Comparison of ENCODE assay signal across 11 mouse cellular contexts in genomic region chr11:100967881-100968420, GRCm38 (mm10). TPM values are rescaled to one million over a fixed set of nuclear protein-coding genes. Genes with fewer than 3 reads are reported as not detected.
DNase-seq lines count a peak whose midpoint lies in the region; ATAC-seq and TF ChIP-seq lines count a peak whose summit lies in the region.
"Had no signal": no experiment of that assay in that cellular context is flagged by ENCODE, and none has a peak within 500 bp of the region (broad histone marks: within the 10 kb centered on the region; RNA-seq: fewer than 3 reads in every experiment).

No protein-coding gene starts in this region.

- intact Hi-C loops in heart, adult 2 months (cut with DNase I), result loop anchor here (10.0 kb wide), 1 partner anchor 573 kb away; the partner anchor contains the start of gene Jup
- intact Hi-C loops in heart, postnatal 36 days (cut with DNase I), result loop anchor here (5.0 to 10.0 kb wide), 2 partner anchors 204 to 573 kb away; partner anchors contain the start of genes Cntnap1, Jup and Plekhh3
- intact Hi-C loops in left cerebral cortex, postnatal 10 days (cut with DNase I), result loop anchor here (10.0 kb wide), 1 partner anchor 403 kb away; no protein-coding TSS in a partner anchor

- H3K9ac ChIP-seq in heart, adult 2 months (ENCODE audit: low read depth, low read length), result peak overlapping the region; percentile 82
- no peak overlapping the region for H3K9ac ChIP-seq in liver, embryonic 11.5 days (ENCODE audit: low read depth, low read length)
- no peak overlapping the region for H3K9ac ChIP-seq in embryonic facial prominence, embryonic 12.5 days
- H3K9ac ChIP-seq in liver, embryonic 13.5 days, result no peak overlapping the region

- H3K4me3 ChIP-seq in heart, adult 2 months, result peak overlapping the region; percentile 99
- no peak overlapping the region for H3K4me3 ChIP-seq in liver, embryonic 11.5 days (ENCODE audit: low read depth, low read length)
- H3K4me3 ChIP-seq in embryonic facial prominence, embryonic 12.5 days, result peak overlapping the region; percentile 57; the same call in 1 of the 2 replicates
- no peak overlapping the region for H3K4me3 ChIP-seq in liver, embryonic 13.5 days (replicated peaks)

- peak overlapping the region; percentile 99 for H3K4me2 ChIP-seq in liver, embryonic 11.5 days
- 0 out of 2 replicates have a peak overlapping the region, but pooled peaks have one; percentile 68 for H3K4me2 ChIP-seq in embryonic facial prominence, embryonic 12.5 days (replicated peaks)
- H3K4me2 ChIP-seq in liver, embryonic 13.5 days, result peak overlapping the region; percentile 87

- TF ChIP-seq CTCF in heart, adult 2 months (IDR thresholded peaks at IDR 0.05), result no peak

- DNase-seq in heart, adult 2 months, result no peak
- no peak for DNase-seq in heart, postnatal 36 days
- DNase-seq in liver, embryonic 11.5 days (ENCODE audit: low spot score), result no peak
- DNase-seq in liver, result no peak
- no peak for DNase-seq in liver, embryonic 13.5 days
- DNase-seq in left cerebral cortex, postnatal 10 days (ENCODE audit: extremely low spot score in 1 of 2, low spot score in 2 of 2), result no peak
- no peak for DNase-seq in left cerebral cortex, adult 8-10 months (ENCODE audit: low spot score in 2 of 2)
- DNase-seq: kidney, postnatal 25 days; right cerebral cortex, postnatal 25 days; thymus, adult 18-20 months had no signal

- H3K27ac ChIP-seq in heart, adult 2 months, result peak overlapping the region; percentile 100
- no peak overlapping the region for H3K27ac ChIP-seq in liver, embryonic 11.5 days (ENCODE audit: low read depth, low read length)
- no peak overlapping the region for H3K27ac ChIP-seq in embryonic facial prominence, embryonic 12.5 days
- no peak overlapping the region for H3K27ac ChIP-seq in liver, embryonic 13.5 days

- no peaks in the 10 kb centered on the region for H3K27me3 ChIP-seq in heart, adult 2 months (ENCODE audit: control insufficient read depth, insufficient read depth, low read length)
- peaks cover 39% of the 10 kb centered on the region for H3K27me3 ChIP-seq in liver, embryonic 11.5 days (replicated peaks; ENCODE audit: control insufficient read depth, insufficient read depth, low read length)
- H3K27me3 ChIP-seq in embryonic facial prominence, embryonic 12.5 days, result peaks cover 76% of the 10 kb centered on the region
- peaks cover 59% of the 10 kb centered on the region for H3K27me3 ChIP-seq in liver, embryonic 13.5 days

- H3K4me1 ChIP-seq in heart, adult 2 months (ENCODE audit: control insufficient read depth, insufficient read depth, low read length), result peaks cover 27% of the 10 kb centered on the region
- peaks cover 37% of the 10 kb centered on the region for H3K4me1 ChIP-seq in liver, embryonic 11.5 days (replicated peaks; ENCODE audit: control insufficient read depth, insufficient read depth, low read length)
- H3K4me1 ChIP-seq in embryonic facial prominence, embryonic 12.5 days, result peaks cover 28% of the 10 kb centered on the region
- H3K4me1 ChIP-seq in liver, embryonic 13.5 days (replicated peaks), result peaks cover 71% of the 10 kb centered on the region

- no peak for TF ChIP-seq EP300 in heart, adult 2 months (IDR thresholded peaks at IDR 0.05; ENCODE audit: insufficient read depth, low read depth, low read length)

- TF ChIP-seq POLR2A in heart, adult 2 months (IDR thresholded peaks at IDR 0.05; ENCODE audit: insufficient read depth, low read depth, low read length), result no peak

- H3K79me2 ChIP-seq in heart, adult 2 months (replicated peaks; ENCODE audit: control insufficient read depth, insufficient read depth, low read length), result peaks cover 6% of the 10 kb centered on the region; the same call in 1 of the 2 replicates

- 13% methylated on average over 5 of the region's 5 CpGs for WGBS in heart, adult 2 months
- WGBS in liver, embryonic 11.5 days, result 80% methylated on average over 5 of the region's 5 CpGs
- 84% methylated on average over 5 of the region's 5 CpGs for WGBS in embryonic facial prominence, embryonic 12.5 days
- WGBS in liver, embryonic 13.5 days (ENCODE audit: insufficient replicate concordance), result 62% methylated on average over 5 of the region's 5 CpGs

- H3K9me3 ChIP-seq in liver, embryonic 11.5 days (ENCODE audit: control insufficient read depth, low read length), result no peaks in the 10 kb centered on the region
- H3K9me3 ChIP-seq in embryonic facial prominence, embryonic 12.5 days, result no peaks in the 10 kb centered on the region
- H3K9me3 ChIP-seq in liver, embryonic 13.5 days (replicated peaks), result no peaks in the 10 kb centered on the region

- H3K36me3 ChIP-seq in heart, adult 2 months (ENCODE audit: control insufficient read depth, insufficient read depth, low read length), result peaks cover 17% of the 10 kb centered on the region
- no peaks in the 10 kb centered on the region for H3K36me3 ChIP-seq in liver, embryonic 11.5 days (ENCODE audit: control insufficient read depth, insufficient read depth, low read length)
- no peaks in the 10 kb centered on the region for H3K36me3 ChIP-seq in embryonic facial prominence, embryonic 12.5 days
- no peaks in the 10 kb centered on the region for H3K36me3 ChIP-seq in liver, embryonic 13.5 days

- no peak for ATAC-seq in liver, embryonic 11.5 days (replicated peaks; ENCODE audit: low FRiP score)
- no peak for ATAC-seq in embryonic facial prominence, embryonic 12.5 days (ENCODE audit: insufficient number of reproducible peaks, insufficient read depth, low FRiP score, low TSS enrichment)
- ATAC-seq in liver, embryonic 13.5 days (ENCODE audit: low read depth), result no peak

RNA-seq across cellular contexts. Expression of gene Cavin1, which starts 2.7 kb away (rescaled TPM):
- 100 to 1,000 TPM; 219 to 225 TPM for total RNA-seq in heart, adult 2 months (2021)
- polyA plus RNA-seq in heart, adult 2 months (2012; rRNA removed), result 114 and 135 TPM in 2 replicates
- 100 to 1,000 TPM; 239 to 258 TPM for total RNA-seq in heart, postnatal 36 days (2021)
- polyA plus RNA-seq in liver, embryonic 11.5 days (2014; fragmentation: Nextera tagmentation; extraction: Ambion mirVana), result 22.6 and 23.3 TPM in 2 replicates
- 68.4 and 69.6 TPM in 2 replicates for polyA plus RNA-seq in embryonic facial prominence, embryonic 12.5 days (2016; fragmentation: Nextera tagmentation; extraction: Ambion mirVana)
- 25.5 and 26.6 TPM in 2 replicates for polyA plus RNA-seq in liver, embryonic 13.5 days (2015; fragmentation: Nextera tagmentation; extraction: Ambion mirVana)
- total RNA-seq in left cerebral cortex, postnatal 10 days (2021), result 10 to 100 TPM; 17.9 to 20.9 TPM
- total RNA-seq in left cerebral cortex, adult 8-10 months (2022), result 10 to 100 TPM; 18.7 to 20.9 (median 20.8) TPM

RNA-seq across cellular contexts. Expression of gene Stat3, which starts 28.6 kb away (rescaled TPM):
- 10 to 100 TPM; 93.0 to 94.7 TPM for total RNA-seq in heart, adult 2 months (2021)
- 85.8 and 134 TPM in 2 replicates for polyA plus RNA-seq in heart, adult 2 months (2012; rRNA removed)
- total RNA-seq in heart, postnatal 36 days (2021), result 10 to 100 TPM; 93.5 to 93.9 TPM
- 52.9 and 57.3 TPM in 2 replicates for polyA plus RNA-seq in liver, embryonic 11.5 days (2014; fragmentation: Nextera tagmentation; extraction: Ambion mirVana)
- 38.4 and 39.4 TPM in 2 replicates for polyA plus RNA-seq in embryonic facial prominence, embryonic 12.5 days (2016; fragmentation: Nextera tagmentation; extraction: Ambion mirVana)
- 28.5 and 32.8 TPM in 2 replicates for polyA plus RNA-seq in liver, embryonic 13.5 days (2015; fragmentation: Nextera tagmentation; extraction: Ambion mirVana)
- 10 to 100 TPM; 32.1 to 36.7 TPM for total RNA-seq in left cerebral cortex, postnatal 10 days (2021)
- total RNA-seq in left cerebral cortex, adult 8-10 months (2022), result 10 to 100 TPM; 39.0 to 54.7 (median 46.3) TPM

RNA-seq across cellular contexts. Expression of gene Atp6v0a1, which starts 41.3 kb away (rescaled TPM):
- total RNA-seq in heart, adult 2 months (2021), result 10 to 100 TPM; 89.6 to 92.6 TPM
- polyA plus RNA-seq in heart, adult 2 months (2012; rRNA removed), result 77.4 and 85.9 TPM in 2 replicates
- 10 to 100 TPM; 76.8 to 88.5 TPM for total RNA-seq in heart, postnatal 36 days (2021)
- 55.4 and 60.0 TPM in 2 replicates for polyA plus RNA-seq in liver, embryonic 11.5 days (2014; fragmentation: Nextera tagmentation; extraction: Ambion mirVana)
- polyA plus RNA-seq in embryonic facial prominence, embryonic 12.5 days (2016; fragmentation: Nextera tagmentation; extraction: Ambion mirVana), result 32.8 and 33.7 TPM in 2 replicates
- 52.8 and 64.0 TPM in 2 replicates for polyA plus RNA-seq in liver, embryonic 13.5 days (2015; fragmentation: Nextera tagmentation; extraction: Ambion mirVana)
- total RNA-seq in left cerebral cortex, postnatal 10 days (2021), result 100 to 1,000 TPM; 435 to 454 TPM
- total RNA-seq in left cerebral cortex, adult 8-10 months (2022), result 100 to 1,000 TPM; 407 to 438 (median 419) TPM

Comparison
In these comparisons a context has a peak if more than half of its experiments do, and no peak if none do; other contexts are left out.
1. H3K4me3 ChIP-seq: peak in heart, adult 2 months (single experiment) and embryonic facial prominence, embryonic 12.5 days (single experiment); none in liver, embryonic 11.5 days (single experiment) and liver, embryonic 13.5 days (single experiment).
2. RNA of gene Cavin1, which starts 2.7 kb away (total RNA-seq): 239 to 258 TPM in heart, postnatal 36 days and 219 to 225 TPM in heart, adult 2 months; 17.9 to 20.9 TPM in left cerebral cortex, postnatal 10 days and 18.7 to 20.9 TPM in left cerebral cortex, adult 8-10 months; every median in the first group is over 10 times any median in the second.
3. RNA of gene Atp6v0a1, which starts 41.3 kb away (total RNA-seq): 435 to 454 TPM in left cerebral cortex, postnatal 10 days and 407 to 438 TPM in left cerebral cortex, adult 8-10 months; 89.6 to 92.6 TPM in heart, adult 2 months and 76.8 to 88.5 TPM in heart, postnatal 36 days; every median in the first group is over 4 times any median in the second.
4. Peak in every context shown above with its lines, with median percentiles within 50 percentile points of each other: H3K4me2 ChIP-seq.